Mouse (Mus musculus) lung, postnatal 0 days (tissue): Measurements from ENCODE around the gene Vmn1r40. TPM values are rescaled to one million over a fixed set of nuclear protein-coding genes. Genes with fewer than 3 reads are reported as not detected.

Experiments used
- ATAC-seq: fragments of 200-750 bp; cut with Nextera tagmentation; 2 replicates; pipeline ENCODE4 v1.8.0; 2017; ENCODE audit warnings: moderate library complexity
- DNase-seq: peaks from one replicate; pipeline ENCODE4 v3.0.0-alpha.2; 2016; ENCODE audit warnings: low spot score
- H3K27ac ChIP-seq: fragments of 300-500 bp; sonication (generic); 2 replicates; pipeline ENCODE4 v1.5.1; 2014; ENCODE audit warnings: antibody characterized with exemption, mild to moderate bottlenecking, low read length, mixed read lengths
- H3K27me3 ChIP-seq: fragments of 300-500 bp; sonication (generic); replicated peaks from 2 replicates; pipeline ENCODE4 v1.6.1; 2014; ENCODE audit warnings: low read length, mixed read lengths; ENCODE audit not compliant: insufficient read depth
- H3K36me3 ChIP-seq: fragments of 300-500 bp; sonication (generic); 2 replicates; pipeline ENCODE4 v1.6.1; 2014; ENCODE audit warnings: low read length, mixed read lengths; ENCODE audit not compliant: insufficient read depth
- H3K4me1 ChIP-seq: fragments of 300-500 bp; sonication (generic); 2 replicates; pipeline ENCODE4 v1.6.1; 2014; ENCODE audit warnings: antibody characterized with exemption, low read depth, low read length, mixed read lengths; ENCODE audit not compliant: insufficient read depth
- H3K4me2 ChIP-seq: fragments of 300-500 bp; sonication (generic); replicated peaks from 2 replicates; pipeline ENCODE4 v1.6.1; 2014; ENCODE audit warnings: low read depth, mild to moderate bottlenecking, low read length, moderate library complexity, mixed read lengths
- H3K4me3 ChIP-seq: fragments of 300-500 bp; sonication (generic); 2 replicates; pipeline ENCODE4 v1.5.1; 2014; ENCODE audit warnings: low read depth, low read length
- H3K9ac ChIP-seq: fragments of 300-500 bp; sonication (generic); replicated peaks from 2 replicates; pipeline ENCODE4 v1.6.1; 2014; ENCODE audit warnings: low read depth, mild to moderate bottlenecking
- H3K9me3 ChIP-seq: fragments of 300-500 bp; sonication (generic); 2 replicates; pipeline ENCODE4 v1.6.1; 2016; ENCODE audit warnings: low read length, mixed read lengths
- CTCF ChIP-seq: IDR thresholded peaks from 2 replicates; pipeline ENCODE4 v1.5.1; 2016; ENCODE audit warnings: antibody characterized with exemption, mild to moderate bottlenecking
- EP300 ChIP-seq: IDR thresholded peaks from 2 replicates; pipeline ENCODE4 v1.6.1; 2016; ENCODE audit warnings: antibody characterized with exemption, mild to moderate bottlenecking, control low read depth
- WGBS: fragments of 180-500 bp; shearing (Covaris S2); extraction: QIAGEN DNeasy Blood & Tissue Kit; methylation state at CpG from one replicate; pipeline ENCODE4 v1.1.7; 2014; 5-methylcytosine and 5-hydroxymethylcytosine counted together
- polyA plus RNA-seq: library from polyadenylated mRNA; unstranded; fragments of >200 nt; fragmentation: Nextera tagmentation; extraction: Ambion mirVana; gene quantifications from 2 replicates; pipeline ENCODE4 v1.2.1, GENCODE M21; 2015

The Vmn1r40 gene
- polyA plus RNA-seq, 1 experiment from 2014 or later: not detected

- Histone ChIP-seq H3K4me1 (no peaks in the 10 kb centered on the region), H3K9ac (no peak overlapping the region), H3K27ac (no peak overlapping the region), H3K27me3 (no peaks in the 10 kb centered on the region), H3K4me3 (no peak overlapping the region), H3K36me3 (no peaks in the 10 kb centered on the region), H3K9me3 (no peaks in the 10 kb centered on the region), H3K4me2 (no peak overlapping the region)
- 70% methylated on average over 2 of the region's 2 CpGs for WGBS
- TF ChIP-seq EP300: no peak
- TF ChIP-seq CTCF: no peak
- no peak for ATAC-seq
- no peak for DNase-seq
These were observed 716 bp upstream of the Vmn1r40 start for GRCm38 (mm10) chr6:89706624-89707023.

GRCm38 (mm10) chr6:89718051-89718450 lies 10.7 kb downstream of the Vmn1r40 start:
- Histone ChIP-seq H3K36me3 (no peaks in the 10 kb centered on the region), H3K9me3 (no peaks in the 10 kb centered on the region), H3K4me1 (no peaks in the 10 kb centered on the region), H3K27ac (no peak overlapping the region), H3K9ac (no peak overlapping the region), H3K4me3 (no peak overlapping the region), H3K27me3 (no peaks in the 10 kb centered on the region), H3K4me2 (no peak overlapping the region)
- ATAC-seq (no peak), DNase-seq (peak; percentile 5)
- no peak for TF ChIP-seq CTCF
- TF ChIP-seq EP300: no peak

DNA sequence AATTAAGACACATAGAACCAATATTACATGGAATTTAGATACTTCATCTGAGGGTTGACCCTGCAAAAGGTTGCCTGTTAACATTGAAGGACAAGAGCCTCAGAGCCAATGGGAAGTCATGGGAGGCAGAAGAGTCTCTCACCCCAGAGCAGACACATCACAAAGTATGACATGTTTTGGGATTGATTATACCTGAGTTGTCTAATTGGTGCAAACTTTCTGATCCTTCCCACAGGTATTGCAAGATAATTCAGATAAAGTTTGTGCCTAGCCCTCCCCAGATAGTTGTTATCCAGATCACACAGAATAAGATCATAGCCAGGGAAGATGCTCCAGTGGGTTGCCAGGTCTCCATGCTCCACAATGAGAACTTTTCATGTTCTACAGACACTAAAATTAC lies 33.1 kb downstream of the Vmn1r40 start, which contains the start of gene Vmn1r41:
Gene Vmn1r41 (plus strand): TSS at position 301 of the 400 bp plus-strand sequence.
- no peak within 1 kb of the TSS for H3K9ac ChIP-seq
- H3K4me3 ChIP-seq: no peak within 1 kb of the TSS
- no peak within 1 kb of the TSS for H3K4me2 ChIP-seq
- ATAC-seq: no peak
- no peaks in the 10 kb centered on the region for H3K9me3 ChIP-seq
- no peaks in the 10 kb centered on the region for H3K36me3 ChIP-seq
- no peak for DNase-seq
- H3K27ac ChIP-seq: no peak within 1 kb of the TSS
- TF ChIP-seq EP300 (no peak), CTCF (no peak)
- no peaks in the 10 kb centered on the region for H3K4me1 ChIP-seq
- H3K27me3 ChIP-seq: no peaks in the 10 kb centered on the region

GRCm38 (mm10) chr6:89742811-89743210 lies 35.5 kb downstream of the Vmn1r40 start:
- Histone ChIP-seq H3K4me2 (no peak overlapping the region), H3K4me1 (no peaks in the 10 kb centered on the region), H3K9ac (no peak overlapping the region), H3K27me3 (no peaks in the 10 kb centered on the region), H3K9me3 (no peaks in the 10 kb centered on the region), H3K27ac (no peak overlapping the region), H3K36me3 (no peaks in the 10 kb centered on the region), H3K4me3 (no peak overlapping the region)
- no peak for DNase-seq
- ATAC-seq: no peak
- TF ChIP-seq EP300: no peak
- TF ChIP-seq CTCF: no peak

Other genes with a start within 250 kb of the Vmn1r40 start
- gene Chchd6, start 111.9 kb upstream of the Vmn1r40 start, polyA plus RNA-seq: 24.6 and 25.0 TPM in 2 replicates
- gene Txnrd3, start 63.6 kb upstream of the Vmn1r40 start, polyA plus RNA-seq: 20.6 and 26.3 TPM in 2 replicates
- not detected in 2 replicates for gene Vmn1r41, start 33.2 kb downstream of the Vmn1r40 start, polyA plus RNA-seq
- not detected in 2 replicates for gene Vmn1r42, start 168.9 kb downstream of the Vmn1r40 start, polyA plus RNA-seq
- gene Vmn1r43, start 168.9 kb downstream of the Vmn1r40 start, polyA plus RNA-seq: 0.01 and 0.02 TPM in 2 replicates
- not detected in 2 replicates for gene Vmn1r44, start 176.1 kb downstream of the Vmn1r40 start, polyA plus RNA-seq
- gene Vmn1r45, start 233.1 kb downstream of the Vmn1r40 start, polyA plus RNA-seq: not detected in 2 replicates